Mouse (Mus musculus) gastrocnemius, adult 2 months (tissue): Measurements from ENCODE around the gene Acsl3. TPM values are rescaled to one million over a fixed set of nuclear protein-coding genes. Genes with fewer than 3 reads are reported as not detected.

ENCODE experiments used
- DNase-seq: peaks from one replicate; pipeline ENCODE4 v3.0.0; 2022
- H3K27ac ChIP-seq: fragments of 200-600 bp; 2 replicates; pipeline ENCODE4 v1.8.1; 2022; ENCODE audit warnings: mild to moderate bottlenecking
- H3K4me3 ChIP-seq: fragments of 200-600 bp; 2 replicates; pipeline ENCODE4 v1.8.1; 2022; ENCODE audit warnings: mild to moderate bottlenecking, moderate library complexity
- CTCF ChIP-seq: fragments of 200-600 bp; IDR thresholded peaks from 2 replicates; pipeline ENCODE4 v1.8.1; 2022; ENCODE audit warnings: antibody characterized with exemption, mild to moderate bottlenecking, moderate library complexity
- intact Hi-C: fragments of 180-260 bp; cut with DNase I; formaldehyde crosslinking; loops from one replicate; pipeline ENCODE4 v1.15.1; 2025
- total RNA-seq, 2 experiments: library from RNA; stranded (reverse); gene quantifications; 2 replicates each; pipeline ENCODE4 v1.2.3; 2021

Gene Acsl3
- total RNA-seq, 2 experiments from 2014 or later, result 7.3 to 21.1 TPM

GRCm38 (mm10) chr1:78696305-78696704 is 38.7 kb downstream of the Acsl3 start:
- no peak for TF ChIP-seq CTCF
- intact Hi-C loops, result no loop called here
- DNase-seq, result no peak
- H3K4me3 ChIP-seq, result no peak overlapping the region
- no peak overlapping the region for H3K27ac ChIP-seq

GRCm38 (mm10) chr1:78696903-78697302 is 39.3 kb downstream of the Acsl3 start:
- intact Hi-C loops, result no loop called here
- H3K27ac ChIP-seq, result no peak overlapping the region
- no peak for TF ChIP-seq CTCF
- DNase-seq, result no peak
- H3K4me3 ChIP-seq, result no peak overlapping the region

GRCm38 (mm10) chr1:78698138-78698537 is 40.5 kb downstream of the Acsl3 start:
- intact Hi-C loops, result no loop called here
- Histone ChIP-seq H3K4me3 (no peak overlapping the region), H3K27ac (no peak overlapping the region)
- DNase-seq, result no peak
- TF ChIP-seq CTCF, result no peak

GRCm38 (mm10) chr1:78701740-78702139 is 44.1 kb downstream of the Acsl3 start:
- intact Hi-C loops, result no loop called here
- no peak for TF ChIP-seq CTCF

GRCm38 (mm10) chr1:78702282-78702963 is 44.8 kb downstream of the Acsl3 start:
- H3K27ac ChIP-seq, result no peak overlapping the region
- DNase-seq, result peak; percentile 45
- no peak overlapping the region for H3K4me3 ChIP-seq
- no peak for TF ChIP-seq CTCF
- intact Hi-C loops, result no loop called here

More at GRCm38 (mm10) chr1:78701740-78702139, 44.1 kb downstream of the Acsl3 start:
- no peak for DNase-seq
- Histone ChIP-seq H3K4me3 (no peak overlapping the region), H3K27ac (no peak overlapping the region)

- Histone ChIP-seq H3K4me3 (no peak overlapping the region), H3K27ac (no peak overlapping the region)
- intact Hi-C loops, result no loop called here
- no peak for DNase-seq
- no peak for TF ChIP-seq CTCF
Measured at GRCm38 (mm10) chr1:78702964-78703285, 45.3 kb downstream of the Acsl3 start.

GRCm38 (mm10) chr1:78706338-78706737 is 48.7 kb downstream of the Acsl3 start:
- DNase-seq, result no peak
- H3K4me3 ChIP-seq, result no peak overlapping the region
- no peak for TF ChIP-seq CTCF
- no peak overlapping the region for H3K27ac ChIP-seq
- intact Hi-C loops, result no loop called here

- TF ChIP-seq CTCF, result peak; percentile 48
- no peak overlapping the region for H3K4me3 ChIP-seq
Measured at GRCm38 (mm10) chr1:78707280-78707679, 49.7 kb downstream of the Acsl3 start.

GRCm38 (mm10) chr1:78710026-78710425 is 52.4 kb downstream of the Acsl3 start:
- intact Hi-C loops, result no loop called here
- DNase-seq, result no peak
- Histone ChIP-seq H3K4me3 (no peak overlapping the region), H3K27ac (no peak overlapping the region)
- TF ChIP-seq CTCF, result no peak

More at GRCm38 (mm10) chr1:78707280-78707679, 49.7 kb downstream of the Acsl3 start:
- intact Hi-C loops, result no loop called here
- no peak overlapping the region for H3K27ac ChIP-seq
- DNase-seq, result no peak

GRCm38 (mm10) chr1:78710613-78711329 is 53.1 kb downstream of the Acsl3 start:
- Histone ChIP-seq H3K27ac (no peak overlapping the region), H3K4me3 (no peak overlapping the region)
- intact Hi-C loops, result no loop called here
- TF ChIP-seq CTCF, result no peak
- no peak for DNase-seq

- intact Hi-C loops, result loop anchor here (1.0 to 2.0 kb wide), 2 partner anchors 122 to 958 kb away; no protein-coding TSS in a partner anchor
- H3K4me3 ChIP-seq, result no peak overlapping the region
- peak; percentile 92 for TF ChIP-seq CTCF
- no peak overlapping the region for H3K27ac ChIP-seq
- DNase-seq, result peak; percentile 75
Measured at GRCm38 (mm10) chr1:78724458-78725190, 67.0 kb downstream of the Acsl3 start.

- Histone ChIP-seq H3K4me3 (no peak overlapping the region), H3K27ac (no peak overlapping the region)
- no peak for TF ChIP-seq CTCF
- intact Hi-C loops, result loop anchor here (2.0 kb wide), 1 partner anchor 958 kb away; no protein-coding TSS in a partner anchor
- no peak for DNase-seq
Measured at GRCm38 (mm10) chr1:78725191-78725490, 67.5 kb downstream of the Acsl3 start.

GRCm38 (mm10) chr1:78725617-78726223 is 68.1 kb downstream of the Acsl3 start:
- intact Hi-C loops, result loop anchor here (2.0 kb wide), 1 partner anchor 957 kb away; no protein-coding TSS in a partner anchor
- DNase-seq, result no peak
- Histone ChIP-seq H3K4me3 (no peak overlapping the region), H3K27ac (no peak overlapping the region)
- no peak for TF ChIP-seq CTCF
